Mouse (Mus musculus): ENCODE results near the gene Podxl. TPM values are rescaled to one million over a fixed set of nuclear protein-coding genes. Genes with fewer than 3 reads are reported as not detected.

Podxl gene
- polyA plus RNA-seq, 1 experiment from 2014 or later: 16.9 TPM

- no peak for ATAC-seq (replicated peaks; ENCODE audit: extremely low read depth, insufficient read depth, low FRiP score)
- Histone ChIP-seq H3K27me3 (ENCODE audit: control insufficient read depth, insufficient read depth, low read length) (no peaks in the 10 kb centered on the region), H3K9ac (ENCODE audit: low read length) (no peak overlapping the region), H3K27ac (ENCODE audit: low read length) (no peak overlapping the region), H3K36me3 (ENCODE audit: control insufficient read depth, insufficient read depth) (no peaks in the 10 kb centered on the region), H3K4me1 (ENCODE audit: control insufficient read depth, insufficient read depth, low read length) (no peaks in the 10 kb centered on the region), H3K9me3 (replicated peaks; ENCODE audit: control insufficient read depth, low read length) (no peaks in the 10 kb centered on the region), H3K4me3 (ENCODE audit: low read length) (no peak overlapping the region), H3K4me2 (ENCODE audit: low read depth, low read length) (no peak overlapping the region)
- WGBS: 90% methylated on average over 5 of the region's 5 CpGs
Observed at GRCm38 (mm10) chr6:31534705-31535104, 29.1 kb downstream of the Podxl start.

DNA sequence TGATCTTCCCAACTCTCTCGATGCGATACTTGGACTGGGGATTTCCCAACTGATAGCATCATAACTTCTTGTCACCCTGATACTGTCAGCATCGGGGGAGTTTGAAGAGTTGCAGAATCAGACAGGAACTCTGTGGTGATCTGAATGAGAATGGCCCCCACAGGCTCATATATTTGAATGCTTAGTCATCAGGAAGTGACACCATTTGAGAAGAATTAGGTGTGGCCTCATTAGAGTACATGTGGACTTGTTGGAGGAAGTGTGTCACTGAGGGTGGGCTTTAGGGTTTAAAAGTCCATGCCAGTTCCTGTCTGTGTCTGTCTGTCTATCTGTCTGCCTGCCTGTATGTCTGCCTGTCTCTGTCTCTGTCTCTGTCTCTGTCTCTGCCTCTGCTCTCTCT lies 31.9 kb downstream of the Podxl start:
- H3K4me2 ChIP-seq (ENCODE audit: low read depth, low read length): no peak overlapping the region
- WGBS: 61% methylated on average over 3 of the region's 3 CpGs
- no peaks in the 10 kb centered on the region for H3K27me3 ChIP-seq (ENCODE audit: control insufficient read depth, insufficient read depth, low read length)
- H3K4me1 ChIP-seq (ENCODE audit: control insufficient read depth, insufficient read depth, low read length): no peaks in the 10 kb centered on the region
- no peaks in the 10 kb centered on the region for H3K36me3 ChIP-seq (ENCODE audit: control insufficient read depth, insufficient read depth)
- no peak overlapping the region for H3K27ac ChIP-seq (ENCODE audit: low read length)
- H3K9ac ChIP-seq (ENCODE audit: low read length): no peak overlapping the region
- H3K9me3 ChIP-seq (replicated peaks; ENCODE audit: control insufficient read depth, low read length): no peaks in the 10 kb centered on the region
- H3K4me3 ChIP-seq (ENCODE audit: low read length): no peak overlapping the region
- no peak for ATAC-seq (replicated peaks; ENCODE audit: extremely low read depth, insufficient read depth, low FRiP score)

- Histone ChIP-seq H3K27me3 (ENCODE audit: control insufficient read depth, insufficient read depth, low read length) (no peaks in the 10 kb centered on the region), H3K9me3 (replicated peaks; ENCODE audit: control insufficient read depth, low read length) (no peaks in the 10 kb centered on the region), H3K4me1 (ENCODE audit: control insufficient read depth, insufficient read depth, low read length) (no peaks in the 10 kb centered on the region), H3K4me2 (ENCODE audit: low read depth, low read length) (no peak overlapping the region), H3K36me3 (ENCODE audit: control insufficient read depth, insufficient read depth) (no peaks in the 10 kb centered on the region), H3K27ac (ENCODE audit: low read length) (no peak overlapping the region), H3K4me3 (ENCODE audit: low read length) (no peak overlapping the region), H3K9ac (ENCODE audit: low read length) (no peak overlapping the region)
- 83% methylated on average over 5 of the region's 5 CpGs for WGBS
- ATAC-seq (replicated peaks; ENCODE audit: extremely low read depth, insufficient read depth, low FRiP score): no peak
Observed at GRCm38 (mm10) chr6:31528339-31528738, 35.4 kb downstream of the Podxl start.

- Histone ChIP-seq H3K36me3 (ENCODE audit: control insufficient read depth, insufficient read depth) (no peaks in the 10 kb centered on the region; the same call in 1 of the 2 replicates), H3K27ac (ENCODE audit: low read length) (no peak overlapping the region), H3K9ac (ENCODE audit: low read length) (no peak overlapping the region), H3K9me3 (replicated peaks; ENCODE audit: control insufficient read depth, low read length) (no peaks in the 10 kb centered on the region), H3K27me3 (ENCODE audit: control insufficient read depth, insufficient read depth, low read length) (no peaks in the 10 kb centered on the region), H3K4me2 (ENCODE audit: low read depth, low read length) (no peak overlapping the region), H3K4me3 (ENCODE audit: low read length) (no peak overlapping the region), H3K4me1 (ENCODE audit: control insufficient read depth, insufficient read depth, low read length) (no peaks in the 10 kb centered on the region)
- no peak for ATAC-seq (replicated peaks; ENCODE audit: extremely low read depth, insufficient read depth, low FRiP score)
- WGBS: 68% methylated on average over 7 of the region's 7 CpGs
Observed at GRCm38 (mm10) chr6:31527897-31528296, 35.9 kb downstream of the Podxl start.

GRCm38 (mm10) chr6:31526929-31527328 lies 36.9 kb downstream of the Podxl start:
- no peak overlapping the region for H3K4me3 ChIP-seq (ENCODE audit: low read length)
- H3K4me1 ChIP-seq (ENCODE audit: control insufficient read depth, insufficient read depth, low read length): no peaks in the 10 kb centered on the region
- no peaks in the 10 kb centered on the region for H3K27me3 ChIP-seq (ENCODE audit: control insufficient read depth, insufficient read depth, low read length)
- H3K36me3 ChIP-seq (ENCODE audit: control insufficient read depth, insufficient read depth): peaks cover 4% of the 10 kb centered on the region; the same call in 1 of the 2 replicates
- no peak for ATAC-seq (replicated peaks; ENCODE audit: extremely low read depth, insufficient read depth, low FRiP score)
- WGBS: 71% methylated on average over 5 of the region's 5 CpGs
- no peak overlapping the region for H3K9ac ChIP-seq (ENCODE audit: low read length)
- H3K9me3 ChIP-seq (replicated peaks; ENCODE audit: control insufficient read depth, low read length): no peaks in the 10 kb centered on the region
- no peak overlapping the region for H3K27ac ChIP-seq (ENCODE audit: low read length)
- no peak overlapping the region for H3K4me2 ChIP-seq (ENCODE audit: low read depth, low read length)

DNA sequence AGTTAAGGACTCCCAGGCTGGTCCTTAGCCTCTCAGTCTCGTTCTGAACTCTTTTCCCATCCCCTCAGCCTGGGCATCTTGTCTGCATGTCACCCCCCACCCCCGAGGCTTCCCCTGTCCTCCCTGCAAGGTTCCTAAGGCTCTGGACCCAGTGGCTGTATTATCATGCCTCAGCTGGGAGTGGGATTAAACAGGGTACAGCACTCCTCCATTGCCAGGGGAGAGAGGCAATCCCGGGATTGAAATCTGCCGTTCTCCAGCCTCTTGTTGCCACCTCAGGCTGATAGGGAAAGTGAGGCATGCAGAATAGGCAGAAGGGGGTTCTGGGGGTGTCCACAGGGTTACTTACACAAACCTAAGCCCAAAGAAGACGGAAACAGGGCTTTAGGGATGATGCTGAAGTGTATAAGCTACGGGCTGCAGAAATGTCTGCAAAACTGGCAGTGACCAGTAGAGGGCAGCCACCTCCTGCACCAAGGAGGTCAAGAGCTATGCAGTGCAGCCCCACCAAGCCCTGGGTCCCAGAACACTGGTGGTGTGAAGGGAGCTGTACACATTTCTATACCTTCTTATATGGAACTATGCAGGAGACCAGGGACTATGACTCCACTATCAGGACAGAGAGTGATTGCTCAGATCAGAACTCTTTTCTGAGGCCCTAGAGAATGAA lies 38.4 kb downstream of the Podxl start:
- WGBS: 66% methylated on average over 6 of the region's 6 CpGs
- Histone ChIP-seq H3K4me1 (ENCODE audit: control insufficient read depth, insufficient read depth, low read length) (no peaks in the 10 kb centered on the region), H3K4me3 (ENCODE audit: low read length) (no peak overlapping the region), H3K36me3 (ENCODE audit: control insufficient read depth, insufficient read depth) (peaks cover 4% of the 10 kb centered on the region; the same call in 1 of the 2 replicates), H3K9ac (ENCODE audit: low read length) (no peak overlapping the region), H3K27me3 (ENCODE audit: control insufficient read depth, insufficient read depth, low read length) (no peaks in the 10 kb centered on the region), H3K9me3 (replicated peaks; ENCODE audit: control insufficient read depth, low read length) (no peaks in the 10 kb centered on the region), H3K4me2 (ENCODE audit: low read depth, low read length) (no peak overlapping the region), H3K27ac (ENCODE audit: low read length) (no peak overlapping the region)
- ATAC-seq (replicated peaks; ENCODE audit: extremely low read depth, insufficient read depth, low FRiP score): peak; percentile 64; the same call in 1 of the 2 replicates

DNA sequence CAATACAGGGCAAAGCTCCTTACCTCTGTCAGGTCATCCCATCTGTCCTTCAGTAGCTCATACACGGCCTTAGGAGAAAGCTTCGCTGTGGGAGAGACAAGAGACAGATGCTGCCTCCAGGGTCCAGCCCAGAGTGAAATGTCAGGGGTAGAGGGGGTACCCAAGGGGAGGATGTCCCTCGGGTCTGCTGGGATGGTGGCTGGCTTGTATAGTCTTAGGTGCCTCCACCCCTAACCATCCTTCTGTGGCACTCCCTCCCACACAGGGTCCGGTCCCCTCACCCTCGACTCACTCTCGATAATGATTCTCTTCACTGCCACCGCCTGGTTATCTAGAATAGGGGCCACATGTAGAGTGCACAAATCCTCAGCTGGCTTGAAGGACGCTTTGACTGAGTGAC lies 39.1 kb downstream of the Podxl start:
- ATAC-seq (replicated peaks; ENCODE audit: extremely low read depth, insufficient read depth, low FRiP score): no peak
- Histone ChIP-seq H3K9me3 (replicated peaks; ENCODE audit: control insufficient read depth, low read length) (no peaks in the 10 kb centered on the region), H3K36me3 (ENCODE audit: control insufficient read depth, insufficient read depth) (peaks cover 4% of the 10 kb centered on the region; the same call in 1 of the 2 replicates), H3K27ac (ENCODE audit: low read length) (no peak overlapping the region), H3K4me1 (ENCODE audit: control insufficient read depth, insufficient read depth, low read length) (no peaks in the 10 kb centered on the region), H3K4me3 (ENCODE audit: low read length) (no peak overlapping the region), H3K27me3 (ENCODE audit: control insufficient read depth, insufficient read depth, low read length) (no peaks in the 10 kb centered on the region), H3K4me2 (ENCODE audit: low read depth, low read length) (no peak overlapping the region), H3K9ac (ENCODE audit: low read length) (no peak overlapping the region)
- WGBS: 77% methylated on average over 8 of the region's 8 CpGs

GRCm38 (mm10) chr6:31524121-31524520 lies 39.7 kb downstream of the Podxl start:
- no peak overlapping the region for H3K9ac ChIP-seq (ENCODE audit: low read length)
- no peaks in the 10 kb centered on the region for H3K27me3 ChIP-seq (ENCODE audit: control insufficient read depth, insufficient read depth, low read length)
- ATAC-seq (replicated peaks; ENCODE audit: extremely low read depth, insufficient read depth, low FRiP score): no peak
- H3K4me2 ChIP-seq (ENCODE audit: low read depth, low read length): no peak overlapping the region
- 84% methylated on average over 13 of the region's 13 CpGs for WGBS
- H3K9me3 ChIP-seq (replicated peaks; ENCODE audit: control insufficient read depth, low read length): no peaks in the 10 kb centered on the region
- no peak overlapping the region for H3K27ac ChIP-seq (ENCODE audit: low read length)
- peaks cover under 1% of the 10 kb centered on the region; the same call in 1 of the 2 replicates for H3K4me1 ChIP-seq (ENCODE audit: control insufficient read depth, insufficient read depth, low read length)
- peaks cover 4% of the 10 kb centered on the region; the same call in 1 of the 2 replicates for H3K36me3 ChIP-seq (ENCODE audit: control insufficient read depth, insufficient read depth)
- H3K4me3 ChIP-seq (ENCODE audit: low read length): no peak overlapping the region

DNA sequence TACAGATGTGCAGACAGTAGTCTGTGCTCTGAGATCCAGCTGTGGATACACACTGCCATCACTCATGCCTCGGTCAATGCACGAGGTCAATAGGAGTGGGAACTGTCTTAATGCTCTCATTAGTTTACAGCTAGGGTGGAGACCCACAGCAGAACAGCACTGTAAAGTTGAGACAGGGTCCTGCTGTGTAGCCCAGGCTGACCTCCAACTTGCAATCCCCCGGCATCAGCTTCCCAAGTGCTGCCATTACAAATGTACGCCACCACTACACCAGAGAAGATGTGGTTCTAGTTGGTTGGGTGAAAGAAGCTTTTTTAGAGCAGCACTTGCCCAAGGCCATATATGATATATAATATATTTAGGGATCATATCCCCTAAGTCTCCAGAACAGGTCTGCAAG lies 40.1 kb downstream of the Podxl start:
- WGBS: 91% methylated on average over 4 of the region's 4 CpGs
- Histone ChIP-seq H3K36me3 (ENCODE audit: control insufficient read depth, insufficient read depth) (peaks cover 4% of the 10 kb centered on the region; the same call in 1 of the 2 replicates), H3K4me3 (ENCODE audit: low read length) (no peak overlapping the region), H3K9me3 (replicated peaks; ENCODE audit: control insufficient read depth, low read length) (no peaks in the 10 kb centered on the region), H3K9ac (ENCODE audit: low read length) (no peak overlapping the region), H3K4me2 (ENCODE audit: low read depth, low read length) (no peak overlapping the region), H3K27me3 (ENCODE audit: control insufficient read depth, insufficient read depth, low read length) (no peaks in the 10 kb centered on the region), H3K27ac (ENCODE audit: low read length) (no peak overlapping the region), H3K4me1 (ENCODE audit: control insufficient read depth, insufficient read depth, low read length) (peaks cover 5% of the 10 kb centered on the region)
- ATAC-seq (replicated peaks; ENCODE audit: extremely low read depth, insufficient read depth, low FRiP score): no peak

Data from heart, embryonic 16.5 days (tissue).